Mouse (Mus musculus) midbrain, embryonic 12.5 days (tissue): ENCODE data around the gene Stk39. TPM values are rescaled to one million over a fixed set of nuclear protein-coding genes. Genes with fewer than 3 reads are reported as not detected.

Source experiments
- ATAC-seq: fragments of 200-750 bp; cut with Nextera tagmentation; 2 replicates; pipeline ENCODE4 v1.8.0; 2017; ENCODE audit warnings: low read depth, moderate TSS enrichment, moderate library complexity; ENCODE audit not compliant: low FRiP score
- H3K27ac ChIP-seq: fragments of 300-500 bp; sonication (generic); replicated peaks from 2 replicates; pipeline ENCODE4 v1.5.1; 2016; ENCODE audit warnings: mild to moderate bottlenecking
- H3K27me3 ChIP-seq: fragments of 300-500 bp; sonication (generic); 2 replicates; pipeline ENCODE4 v1.6.1; 2016; ENCODE audit warnings: mild to moderate bottlenecking
- H3K36me3 ChIP-seq: fragments of 300-500 bp; sonication (generic); 2 replicates; pipeline ENCODE4 v1.6.1; 2016
- H3K4me1 ChIP-seq: fragments of 300-500 bp; sonication (generic); 2 replicates; pipeline ENCODE4 v1.6.1; 2016
- H3K4me2 ChIP-seq: fragments of 300-500 bp; sonication (generic); replicated peaks from 2 replicates; pipeline ENCODE4 v1.6.1; 2016; ENCODE audit warnings: mild to moderate bottlenecking, moderate library complexity
- H3K4me3 ChIP-seq: fragments of 300-500 bp; sonication (generic); 2 replicates; pipeline ENCODE4 v1.5.1; 2016; ENCODE audit warnings: mild to moderate bottlenecking
- H3K9ac ChIP-seq: fragments of 300-500 bp; sonication (generic); replicated peaks from 2 replicates; pipeline ENCODE4 v1.6.1; 2016; ENCODE audit warnings: mild to moderate bottlenecking, moderate library complexity
- H3K9me3 ChIP-seq: fragments of 300-500 bp; sonication (generic); 2 replicates; pipeline ENCODE4 v1.6.1; 2016; ENCODE audit warnings: mild to moderate bottlenecking
- WGBS: fragments of 180-500 bp; shearing (Covaris S2); methylation state at CpG from one replicate; pipeline ENCODE4 v1.1.7; 2016; 5-methylcytosine and 5-hydroxymethylcytosine counted together
- polyA plus RNA-seq: library from polyadenylated mRNA; unstranded; fragments of >200 nt; fragmentation: Nextera tagmentation; extraction: Ambion mirVana; gene quantifications from 2 replicates; pipeline ENCODE4 v1.2.1, GENCODE M21; 2016

Gene Stk39
- polyA plus RNA-seq, 1 experiment from 2014 or later = 52.5 TPM

- ATAC-seq = no peak
- Histone ChIP-seq H3K36me3 (peaks cover 6% of the 10 kb centered on the region; the same call in 1 of the 2 replicates), H3K4me2 (no peak overlapping the region), H3K4me3 (no peak overlapping the region), H3K27ac (no peak overlapping the region), H3K9me3 (no peaks in the 10 kb centered on the region), H3K4me1 (no peaks in the 10 kb centered on the region), H3K27me3 (no peaks in the 10 kb centered on the region), H3K9ac (no peak overlapping the region)
- WGBS = 92% methylated on average over 2 of the region's 2 CpGs
These were observed 242.2 kb downstream of the Stk39 start for GRCm38 (mm10) chr2:68229872-68230271.

- no peak for ATAC-seq
- H3K27me3 ChIP-seq = no peaks in the 10 kb centered on the region
- H3K36me3 ChIP-seq = peaks cover 6% of the 10 kb centered on the region; the same call in 1 of the 2 replicates
- 83% methylated on average over 2 of the region's 2 CpGs for WGBS
- H3K4me1 ChIP-seq = no peaks in the 10 kb centered on the region
- no peak overlapping the region for H3K9ac ChIP-seq
- H3K27ac ChIP-seq = no peak overlapping the region
- no peak overlapping the region for H3K4me2 ChIP-seq
- H3K4me3 ChIP-seq = no peak overlapping the region
- H3K9me3 ChIP-seq = no peaks in the 10 kb centered on the region
These were observed 243.0 kb downstream of the Stk39 start for GRCm38 (mm10) chr2:68229081-68229480.

- H3K4me1 ChIP-seq = no peaks in the 10 kb centered on the region
- H3K27ac ChIP-seq = no peak overlapping the region
- H3K4me3 ChIP-seq = no peak overlapping the region
- no peak overlapping the region for H3K9ac ChIP-seq
- H3K9me3 ChIP-seq = no peaks in the 10 kb centered on the region
- no peak for ATAC-seq
- no peak overlapping the region for H3K4me2 ChIP-seq
- no peaks in the 10 kb centered on the region for H3K27me3 ChIP-seq
- 75% methylated on average over 5 of the region's 5 CpGs for WGBS
- H3K36me3 ChIP-seq = peaks cover 18% of the 10 kb centered on the region
These were observed 249.7 kb downstream of the Stk39 start for GRCm38 (mm10) chr2:68222227-68222873.

- WGBS = 68% methylated on average over 4 of the region's 4 CpGs
- peak; percentile 63 for ATAC-seq
- H3K4me2 ChIP-seq = no peak overlapping the region
These were observed 250.8 kb downstream of the Stk39 start for GRCm38 (mm10) chr2:68221226-68221625.

GRCm38 (mm10) chr2:68219823-68220222 lies 252.2 kb downstream of the Stk39 start:
- Histone ChIP-seq H3K4me3 (no peak overlapping the region), H3K4me1 (no peaks in the 10 kb centered on the region), H3K27me3 (no peaks in the 10 kb centered on the region), H3K9me3 (no peaks in the 10 kb centered on the region), H3K36me3 (peaks cover 18% of the 10 kb centered on the region), H3K27ac (no peak overlapping the region), H3K9ac (no peak overlapping the region), H3K4me2 (no peak overlapping the region)
- ATAC-seq = no peak
- WGBS = 90% methylated on average over 4 of the region's 4 CpGs

More at GRCm38 (mm10) chr2:68221226-68221625, 250.8 kb downstream of the Stk39 start:
- H3K27ac ChIP-seq = no peak overlapping the region
- no peak overlapping the region for H3K4me3 ChIP-seq
- H3K36me3 ChIP-seq = peaks cover 18% of the 10 kb centered on the region
- no peaks in the 10 kb centered on the region for H3K4me1 ChIP-seq
- H3K9me3 ChIP-seq = no peaks in the 10 kb centered on the region
- no peaks in the 10 kb centered on the region for H3K27me3 ChIP-seq
- H3K9ac ChIP-seq = no peak overlapping the region

GRCm38 (mm10) chr2:68215176-68215575 lies 256.9 kb downstream of the Stk39 start:
- 91% methylated on average over 11 of the region's 11 CpGs for WGBS
- Histone ChIP-seq H3K4me1 (no peaks in the 10 kb centered on the region), H3K36me3 (peaks cover 14% of the 10 kb centered on the region), H3K27ac (no peak overlapping the region), H3K4me3 (no peak overlapping the region), H3K4me2 (no peak overlapping the region), H3K9me3 (no peaks in the 10 kb centered on the region), H3K27me3 (no peaks in the 10 kb centered on the region), H3K9ac (no peak overlapping the region)
- no peak for ATAC-seq

- Histone ChIP-seq H3K27me3 (no peaks in the 10 kb centered on the region), H3K36me3 (peaks cover 8% of the 10 kb centered on the region), H3K4me1 (no peaks in the 10 kb centered on the region), H3K4me3 (no peak overlapping the region), H3K4me2 (no peak overlapping the region), H3K9ac (no peak overlapping the region), H3K9me3 (no peaks in the 10 kb centered on the region), H3K27ac (no peak overlapping the region)
- ATAC-seq = no peak
- 75% methylated on average over 6 of the region's 6 CpGs for WGBS
These were observed 257.7 kb downstream of the Stk39 start for GRCm38 (mm10) chr2:68214400-68214799.

- Histone ChIP-seq H3K9me3 (no peaks in the 10 kb centered on the region), H3K4me1 (no peaks in the 10 kb centered on the region), H3K36me3 (peaks cover 4% of the 10 kb centered on the region), H3K4me3 (no peak overlapping the region), H3K27ac (no peak overlapping the region), H3K4me2 (no peak overlapping the region), H3K9ac (no peak overlapping the region), H3K27me3 (no peaks in the 10 kb centered on the region)
- no peak for ATAC-seq
- whole genome bisulfite sequencing = 93% methylated on average over 7 of the region's 7 CpGs
These were observed 260.6 kb downstream of the Stk39 start for GRCm38 (mm10) chr2:68211443-68211842.

GRCm38 (mm10) chr2:68196245-68196644 lies 275.8 kb downstream of the Stk39 start:
- Histone ChIP-seq H3K4me3 (no peak overlapping the region), H3K9me3 (no peaks in the 10 kb centered on the region), H3K9ac (no peak overlapping the region), H3K27me3 (no peaks in the 10 kb centered on the region), H3K4me2 (no peak overlapping the region), H3K27ac (no peak overlapping the region), H3K4me1 (no peaks in the 10 kb centered on the region), H3K36me3 (no peaks in the 10 kb centered on the region)
- WGBS = 64% methylated on average over 4 of the region's 4 CpGs
- ATAC-seq = no peak

- H3K36me3 ChIP-seq = no peaks in the 10 kb centered on the region
- whole genome bisulfite sequencing = 80% methylated on average over 4 of the region's 4 CpGs
- no peak for ATAC-seq
- no peak overlapping the region for H3K9ac ChIP-seq
- no peaks in the 10 kb centered on the region for H3K27me3 ChIP-seq
- no peak overlapping the region for H3K4me3 ChIP-seq
- no peak overlapping the region for H3K27ac ChIP-seq
- H3K9me3 ChIP-seq = no peaks in the 10 kb centered on the region
- H3K4me2 ChIP-seq = no peak overlapping the region
- no peaks in the 10 kb centered on the region for H3K4me1 ChIP-seq
These were observed 277.6 kb downstream of the Stk39 start for GRCm38 (mm10) chr2:68194444-68194843.

- no peak overlapping the region for H3K4me3 ChIP-seq
- no peak for ATAC-seq
- no peaks in the 10 kb centered on the region for H3K9me3 ChIP-seq
- no peaks in the 10 kb centered on the region for H3K4me1 ChIP-seq
- no peaks in the 10 kb centered on the region for H3K36me3 ChIP-seq
- no peak overlapping the region for H3K9ac ChIP-seq
- no peak overlapping the region for H3K4me2 ChIP-seq
- H3K27me3 ChIP-seq = no peaks in the 10 kb centered on the region
- no peak overlapping the region for H3K27ac ChIP-seq
These were observed 278.6 kb downstream of the Stk39 start for GRCm38 (mm10) chr2:68193465-68193837.

- Histone ChIP-seq H3K4me3 (no peak overlapping the region), H3K4me2 (no peak overlapping the region), H3K4me1 (no peaks in the 10 kb centered on the region), H3K27ac (no peak overlapping the region), H3K27me3 (no peaks in the 10 kb centered on the region), H3K36me3 (no peaks in the 10 kb centered on the region), H3K9me3 (no peaks in the 10 kb centered on the region), H3K9ac (no peak overlapping the region)
- no peak for ATAC-seq
- 93% methylated on average over 5 of the region's 5 CpGs for WGBS
These were observed 279.2 kb downstream of the Stk39 start for GRCm38 (mm10) chr2:68192605-68193464.
